Mouse (Mus musculus) neutrophil, adult 59 days (primary cell): ENCODE measurements around the gene Lrriq3. TPM values are rescaled to one million over a fixed set of nuclear protein-coding genes. Genes with fewer than 3 reads are reported as not detected.

Experiments used
- total RNA-seq, 2 experiments: library from RNA; stranded (reverse); gene quantifications; 1 replicate in 1 of 2; 2 replicates in 1 of 2; pipeline ENCODE4 v1.2.4; 2023

The Lrriq3 gene
- total RNA-seq: not detected

DNA sequence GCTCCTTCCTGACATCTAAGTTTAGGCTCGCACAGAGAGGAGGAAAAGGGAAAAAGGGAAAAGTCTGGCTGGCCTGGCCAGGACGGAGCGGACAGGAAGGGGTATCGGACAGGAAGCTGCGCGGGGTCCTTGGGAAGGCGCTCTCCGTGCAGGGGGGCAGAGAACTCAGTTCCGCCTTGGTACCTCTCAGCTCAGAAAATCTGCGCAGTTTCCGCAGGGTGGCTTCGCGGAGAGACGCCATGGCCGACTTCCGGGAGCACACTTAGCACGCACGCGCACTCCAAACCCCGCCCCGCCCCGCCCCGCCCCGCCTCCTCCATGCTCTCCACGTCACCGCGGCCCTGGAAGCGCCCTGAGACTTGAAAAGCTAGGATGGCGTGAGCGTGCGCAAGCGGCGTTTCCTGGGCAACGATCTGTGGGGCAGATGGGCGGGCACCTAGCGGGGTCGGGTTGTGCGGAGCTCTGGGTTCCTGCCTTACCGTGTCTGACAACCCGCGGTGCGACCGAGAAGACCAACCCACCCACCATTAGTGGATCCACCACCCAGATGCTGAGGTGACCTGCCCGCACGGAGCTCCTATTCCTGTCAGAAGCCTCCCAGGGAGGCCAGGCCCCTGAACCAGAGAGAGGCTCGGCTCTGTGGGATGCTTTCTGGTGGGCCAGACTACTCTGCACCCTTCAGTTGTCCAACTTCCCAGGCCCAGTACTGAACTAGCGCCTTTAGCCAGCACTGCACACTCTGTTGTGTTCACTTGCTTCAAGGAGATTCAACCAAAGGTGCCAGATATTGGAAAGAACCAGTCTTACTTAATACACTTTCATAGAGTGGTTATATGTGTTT is at the start of gene Lrriq3, which contains the start of gene Fpgt:
TSS of gene Lrriq3 (plus strand) at position 319 of the 841 bp plus-strand sequence.
TSS of gene Fpgt (minus strand) at position 288 of the 841 bp plus-strand sequence.

DNA sequence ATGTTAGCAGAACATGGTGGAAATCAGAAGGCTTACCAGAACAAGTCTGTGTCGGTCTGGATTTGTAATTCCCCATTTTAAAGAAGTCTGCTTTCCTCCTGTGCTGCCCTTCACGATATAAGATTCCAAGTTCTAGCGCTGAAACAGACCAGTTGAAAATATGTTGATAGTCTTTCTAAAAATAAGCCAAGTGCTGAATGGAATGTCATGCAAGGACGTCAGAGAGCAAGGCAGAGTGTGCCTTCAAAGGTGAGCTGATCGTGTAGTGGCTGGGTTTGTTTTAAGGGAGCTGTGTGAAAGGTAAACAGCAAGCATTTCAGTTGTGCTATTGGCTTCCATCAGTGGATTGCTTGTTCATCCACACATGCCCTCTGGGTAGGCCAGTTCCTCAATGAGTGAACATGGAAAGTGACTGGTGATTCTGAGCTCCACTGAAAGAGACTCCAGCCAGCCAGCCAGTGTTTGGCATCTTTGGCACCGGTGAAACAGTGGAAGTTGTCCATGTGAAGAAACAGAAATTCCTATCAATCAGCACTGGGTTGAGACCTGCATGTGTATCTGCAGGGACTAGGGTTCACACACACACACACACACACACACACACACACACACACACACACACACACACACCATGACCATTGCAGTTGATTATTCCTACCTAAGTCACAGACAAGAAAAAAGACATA is 37.9 kb upstream of the Lrriq3 start, which contains the start of gene Tnni3k:
TSS of gene Tnni3k (minus strand) at position 177 of the 686 bp plus-strand sequence.

Other genes starting within 250 kb of the Lrriq3 start
- not detected for gene Tnni3k, start 38.0 kb upstream of the Lrriq3 start, total RNA-seq
- 1 to 10 TPM; 1.8 to 3.4 TPM for gene Fpgt, start within 50 bp of the Lrriq3 start, total RNA-seq